Mouse (Mus musculus) hindbrain, embryonic 13.5 days (tissue): ENCODE data around the gene Nmur1. TPM values are rescaled to one million over a fixed set of nuclear protein-coding genes. Genes with fewer than 3 reads are reported as not detected.

Source experiments
- ATAC-seq: fragments of 200-750 bp; cut with Nextera tagmentation; 2 replicates; pipeline ENCODE4 v1.8.0; 2017; ENCODE audit warnings: moderate TSS enrichment; ENCODE audit not compliant: low FRiP score
- H3K27ac ChIP-seq: fragments of 300-500 bp; sonication (generic); 2 replicates; pipeline ENCODE4 v1.5.1; 2015; ENCODE audit warnings: inconsistent platforms, mild to moderate bottlenecking, moderate library complexity
- H3K27me3 ChIP-seq: fragments of 300-500 bp; sonication (generic); 2 replicates; pipeline ENCODE4 v1.6.1; 2015; ENCODE audit warnings: mild to moderate bottlenecking, inconsistent platforms
- H3K36me3 ChIP-seq: fragments of 300-500 bp; sonication (generic); 2 replicates; pipeline ENCODE4 v1.6.1; 2015; ENCODE audit warnings: mild to moderate bottlenecking, inconsistent platforms
- H3K4me1 ChIP-seq: fragments of 300-500 bp; sonication (generic); replicated peaks from 2 replicates; pipeline ENCODE4 v1.6.1; 2015; ENCODE audit warnings: inconsistent platforms
- H3K4me2 ChIP-seq: fragments of 300-500 bp; sonication (generic); 2 replicates; pipeline ENCODE4 v1.6.1; 2015; ENCODE audit warnings: inconsistent platforms, mild to moderate bottlenecking, moderate library complexity
- H3K4me3 ChIP-seq: fragments of 300-500 bp; sonication (generic); 2 replicates; pipeline ENCODE4 v1.5.1; 2015; ENCODE audit warnings: mild to moderate bottlenecking, inconsistent platforms
- H3K9ac ChIP-seq: fragments of 300-500 bp; sonication (generic); 2 replicates; pipeline ENCODE4 v1.6.1; 2015; ENCODE audit warnings: mild to moderate bottlenecking, inconsistent platforms
- H3K9me3 ChIP-seq: fragments of 300-500 bp; sonication (generic); 2 replicates; pipeline ENCODE4 v1.6.1; 2016; ENCODE audit warnings: inconsistent platforms
- WGBS: fragments of 180-500 bp; shearing (Covaris S2); methylation state at CpG from one replicate; pipeline ENCODE4 v1.1.7; 2015; 5-methylcytosine and 5-hydroxymethylcytosine counted together
- polyA plus RNA-seq: library from polyadenylated mRNA; unstranded; fragments of >200 nt; fragmentation: Nextera tagmentation; extraction: Ambion mirVana; gene quantifications from 2 replicates; pipeline ENCODE4 v1.2.1, GENCODE M21; 2015

The Nmur1 gene
- polyA plus RNA-seq, 1 experiment from 2014 or later = not detected

DNA sequence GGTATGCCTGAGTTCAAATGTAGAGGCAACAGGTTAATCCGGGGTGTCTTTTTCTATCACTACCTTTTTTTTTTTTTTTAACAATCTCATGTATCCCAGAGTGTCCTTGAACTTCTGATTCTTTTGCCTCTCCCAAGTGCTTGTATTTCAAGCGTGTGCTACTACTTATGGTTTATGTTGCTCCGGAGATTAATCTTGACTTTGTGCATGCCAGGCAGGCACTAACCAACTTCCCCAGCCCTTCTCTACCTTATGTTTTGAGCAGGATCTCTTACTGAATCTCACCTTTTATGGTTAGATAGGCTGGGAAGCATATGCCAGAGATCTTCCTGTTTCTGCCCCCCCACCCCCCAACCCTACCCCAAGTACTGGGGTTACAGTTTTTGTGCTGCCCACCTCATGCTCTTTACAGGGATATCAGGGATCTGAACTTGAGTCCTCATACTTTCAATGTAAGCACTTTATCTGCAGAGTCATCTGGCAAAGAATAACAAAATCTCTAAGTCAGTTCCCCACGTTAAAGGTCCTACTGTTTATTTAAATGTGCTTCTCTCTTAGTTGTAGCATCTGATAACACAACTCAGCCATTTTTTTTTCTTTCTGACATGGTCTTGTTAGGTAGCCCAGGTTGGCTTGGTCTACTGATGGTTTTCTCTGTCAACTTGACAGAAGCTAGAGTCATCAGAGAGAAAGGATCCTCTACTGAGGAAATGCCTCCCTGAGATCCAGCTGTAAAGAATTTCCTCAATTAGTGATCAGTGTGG lies 64.0 kb downstream of the Nmur1 start:
- Histone ChIP-seq H3K27me3 (no peaks in the 10 kb centered on the region), H3K4me2 (no peak overlapping the region), H3K4me1 (peaks cover 28% of the 10 kb centered on the region), H3K9me3 (no peaks in the 10 kb centered on the region), H3K27ac (no peak overlapping the region), H3K9ac (no peak overlapping the region), H3K4me3 (no peak overlapping the region), H3K36me3 (peaks cover 5% of the 10 kb centered on the region)
- no peak for ATAC-seq
- WGBS = 93% methylated on average over 4 of the region's 4 CpGs

GRCm38 (mm10) chr1:86360441-86360840 lies 65.6 kb downstream of the Nmur1 start:
- ATAC-seq = no peak
- no peak overlapping the region; the same call in 1 of the 2 replicates for H3K27ac ChIP-seq
- WGBS = 22% methylated on average over 12 of the region's 12 CpGs

DNA sequence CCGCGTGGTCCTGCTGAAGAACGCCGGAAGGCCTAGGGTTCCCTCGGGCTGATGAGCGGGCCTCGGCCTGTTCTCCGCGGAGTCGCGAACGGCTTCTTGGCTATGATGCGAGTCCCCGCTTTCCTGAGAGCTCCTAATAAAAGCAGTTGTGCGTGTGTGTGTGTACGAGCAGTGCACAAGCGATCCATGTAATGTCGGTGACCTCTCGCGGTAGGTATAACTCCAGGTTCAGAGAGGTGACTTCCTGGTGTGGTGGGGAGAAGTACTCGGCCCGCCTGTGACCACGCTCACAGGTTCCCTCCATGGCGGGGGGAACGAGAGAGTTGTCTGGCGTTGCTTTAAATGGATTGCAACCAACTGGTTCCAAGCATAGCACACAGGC lies 66.2 kb downstream of the Nmur1 start:
- Histone ChIP-seq H3K9me3 (no peaks in the 10 kb centered on the region), H3K27me3 (no peaks in the 10 kb centered on the region), H3K4me3 (peak overlapping the region; percentile 86), H3K9ac (peak overlapping the region; percentile 87), H3K36me3 (peaks cover 28% of the 10 kb centered on the region), H3K4me1 (peaks cover 30% of the 10 kb centered on the region), H3K27ac (peak overlapping the region; percentile 99), H3K4me2 (peak overlapping the region; percentile 90)
- 0% methylated on average over 26 of the region's 26 CpGs for WGBS
- ATAC-seq = no peak; the same call in 1 of the 2 replicates

More at GRCm38 (mm10) chr1:86360441-86360840, 65.6 kb downstream of the Nmur1 start:
- H3K9ac ChIP-seq = peak overlapping the region; percentile 87
- peaks cover 30% of the 10 kb centered on the region for H3K4me1 ChIP-seq
- H3K27me3 ChIP-seq = no peaks in the 10 kb centered on the region
- H3K36me3 ChIP-seq = peaks cover 21% of the 10 kb centered on the region
- peak overlapping the region; percentile 90 for H3K4me2 ChIP-seq
- peak overlapping the region; percentile 86 for H3K4me3 ChIP-seq
- no peaks in the 10 kb centered on the region for H3K9me3 ChIP-seq

- ATAC-seq = peak; percentile 98
- peak within 1 kb of the TSS; percentile 93 for H3K9ac ChIP-seq
- WGBS = under 1% methylated on average over 100 of the region's 102 CpGs
These were observed 66.9 kb downstream of the Nmur1 start, which contains the start of gene Ncl for GRCm38 (mm10) chr1:86358906-86359797. TSS of gene Ncl (minus strand) at chr1:86359400.

DNA sequence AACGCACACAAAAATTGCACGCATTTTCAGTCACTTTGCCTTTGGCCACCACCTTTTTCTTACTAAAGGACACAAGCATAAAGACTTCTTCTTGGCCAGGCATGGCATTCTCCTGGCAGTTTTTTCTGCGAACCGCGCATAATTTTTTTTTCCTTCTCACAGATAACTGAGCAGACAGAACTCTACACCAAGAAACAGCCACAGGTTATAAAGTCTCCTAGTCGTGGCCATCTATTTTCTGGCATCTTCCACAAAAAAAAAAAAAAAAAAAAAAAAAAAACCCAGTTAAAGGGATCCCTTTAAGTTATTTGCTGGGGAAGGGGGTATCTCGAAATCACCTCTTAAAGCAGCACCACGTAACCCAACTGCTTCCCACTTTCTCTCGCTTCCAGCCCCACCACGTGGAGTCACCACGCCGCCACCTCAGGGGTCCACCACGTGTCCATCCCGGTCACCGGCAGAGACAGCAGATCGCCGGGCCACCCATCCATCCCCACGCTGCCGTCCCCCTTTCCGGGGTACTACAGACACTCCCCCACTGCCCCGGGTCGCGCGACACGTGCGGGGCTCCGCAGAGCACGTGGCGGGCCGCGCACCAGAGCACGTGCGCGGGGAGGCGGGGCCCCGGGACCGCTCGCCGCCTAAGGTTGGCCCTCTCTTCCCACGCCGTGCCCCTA lies 67.7 kb downstream of the Nmur1 start:
- Histone ChIP-seq H3K27me3 (no peaks in the 10 kb centered on the region), H3K9ac (peak overlapping the region; percentile 93), H3K9me3 (no peaks in the 10 kb centered on the region), H3K4me2 (peak overlapping the region; percentile 81), H3K27ac (peak overlapping the region; percentile 99), H3K36me3 (peaks cover 42% of the 10 kb centered on the region), H3K4me3 (peak overlapping the region; percentile 86), H3K4me1 (peaks cover 30% of the 10 kb centered on the region)
- ATAC-seq = no peak
- under 1% methylated on average over 41 of the region's 41 CpGs for WGBS

More at GRCm38 (mm10) chr1:86358906-86359797, 66.9 kb downstream of the Nmur1 start, which contains the start of gene Ncl:
- Histone ChIP-seq H3K27me3 (no peaks in the 10 kb centered on the region), H3K9me3 (no peaks in the 10 kb centered on the region), H3K4me3 (peak within 1 kb of the TSS; percentile 86), H3K36me3 (peaks cover 34% of the 10 kb centered on the region), H3K27ac (peak within 1 kb of the TSS; percentile 99), H3K4me2 (peak within 1 kb of the TSS; percentile 90), H3K4me1 (peaks cover 30% of the 10 kb centered on the region)

GRCm38 (mm10) chr1:86354186-86354585 lies 71.8 kb downstream of the Nmur1 start:
- Histone ChIP-seq H3K9ac (no peak overlapping the region), H3K27ac (no peak overlapping the region), H3K4me1 (peaks cover 16% of the 10 kb centered on the region), H3K4me3 (no peak overlapping the region), H3K36me3 (peaks cover 82% of the 10 kb centered on the region), H3K9me3 (no peaks in the 10 kb centered on the region), H3K4me2 (no peak overlapping the region), H3K27me3 (no peaks in the 10 kb centered on the region)
- WGBS = 89% methylated on average over 2 of the region's 2 CpGs
- ATAC-seq = no peak

DNA sequence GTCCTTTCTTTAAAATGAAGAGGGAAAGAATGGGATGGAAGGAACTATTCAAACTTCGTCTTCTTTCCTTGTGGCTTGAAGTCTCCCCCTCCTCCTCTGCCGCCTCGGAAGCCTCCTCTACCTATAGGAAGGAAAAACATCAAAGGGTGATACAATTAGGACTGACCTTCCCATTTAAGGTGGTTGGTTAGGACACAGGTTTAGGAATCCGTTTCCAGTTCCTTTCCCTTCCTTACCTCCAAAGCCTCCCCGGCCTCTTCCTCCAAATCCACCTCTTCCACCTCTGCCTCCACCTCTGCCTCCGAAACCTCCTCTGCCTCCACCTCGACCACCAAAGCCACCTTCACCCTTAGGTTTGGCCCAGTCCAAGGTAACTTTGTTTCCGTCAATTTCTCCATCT lies 75.5 kb downstream of the Nmur1 start:
- Histone ChIP-seq H3K4me2 (no peak overlapping the region), H3K27ac (no peak overlapping the region), H3K4me1 (no peaks in the 10 kb centered on the region), H3K36me3 (peaks cover 90% of the 10 kb centered on the region), H3K27me3 (no peaks in the 10 kb centered on the region), H3K9me3 (no peaks in the 10 kb centered on the region), H3K4me3 (no peak overlapping the region), H3K9ac (no peak overlapping the region)
- ATAC-seq = no peak
- WGBS = 89% methylated on average over 8 of the region's 8 CpGs

DNA sequence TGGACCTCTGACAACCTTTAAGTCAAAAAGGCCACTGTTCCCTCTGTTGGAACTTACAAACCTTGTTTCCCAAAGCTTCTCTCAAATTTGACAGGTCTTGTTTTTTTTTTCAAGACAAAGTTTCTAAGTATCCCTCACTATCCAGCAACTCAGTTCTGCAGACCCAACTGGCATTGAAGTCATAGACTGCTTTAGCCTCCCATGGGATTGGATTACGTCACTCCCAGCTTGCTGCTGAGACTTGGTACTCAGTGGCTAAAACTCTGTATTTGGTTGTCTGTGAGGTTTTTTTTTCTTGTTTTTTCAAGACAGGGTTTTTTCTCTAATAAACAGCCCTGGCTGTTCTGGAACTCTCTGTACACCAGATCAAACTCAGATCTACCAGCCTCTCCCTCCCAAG lies 76.3 kb downstream of the Nmur1 start:
- no peaks in the 10 kb centered on the region for H3K27me3 ChIP-seq
- WGBS = 93% methylated on average over 1 of the region's 1 CpGs
- no peak for ATAC-seq
- no peak overlapping the region for H3K4me2 ChIP-seq
- H3K4me1 ChIP-seq = no peaks in the 10 kb centered on the region
- no peak overlapping the region for H3K9ac ChIP-seq
- no peak overlapping the region for H3K4me3 ChIP-seq
- H3K36me3 ChIP-seq = peaks cover 81% of the 10 kb centered on the region
- no peak overlapping the region for H3K27ac ChIP-seq
- no peaks in the 10 kb centered on the region for H3K9me3 ChIP-seq

GRCm38 (mm10) chr1:86349201-86349600 lies 76.8 kb downstream of the Nmur1 start:
- no peak overlapping the region for H3K27ac ChIP-seq
- peaks cover 76% of the 10 kb centered on the region for H3K36me3 ChIP-seq
- 90% methylated on average over 3 of the region's 3 CpGs for WGBS
- H3K4me2 ChIP-seq = no peak overlapping the region
- H3K4me3 ChIP-seq = no peak overlapping the region
- no peak for ATAC-seq
- no peaks in the 10 kb centered on the region for H3K27me3 ChIP-seq
- no peaks in the 10 kb centered on the region for H3K4me1 ChIP-seq
- no peak overlapping the region for H3K9ac ChIP-seq
- no peaks in the 10 kb centered on the region for H3K9me3 ChIP-seq

- no peaks in the 10 kb centered on the region for H3K9me3 ChIP-seq
- WGBS = 78% methylated on average over 4 of the region's 4 CpGs
- H3K4me2 ChIP-seq = no peak overlapping the region
- peaks cover 72% of the 10 kb centered on the region for H3K36me3 ChIP-seq
- H3K27ac ChIP-seq = no peak overlapping the region
- no peaks in the 10 kb centered on the region for H3K27me3 ChIP-seq
- H3K4me3 ChIP-seq = no peak overlapping the region
- no peak for ATAC-seq
- no peak overlapping the region for H3K9ac ChIP-seq
- no peaks in the 10 kb centered on the region for H3K4me1 ChIP-seq
These were observed 77.2 kb downstream of the Nmur1 start for GRCm38 (mm10) chr1:86348801-86349200.

- H3K9ac ChIP-seq = no peak overlapping the region
- peaks cover 65% of the 10 kb centered on the region for H3K36me3 ChIP-seq
- H3K27me3 ChIP-seq = no peaks in the 10 kb centered on the region
- H3K9me3 ChIP-seq = no peaks in the 10 kb centered on the region
- H3K4me1 ChIP-seq = no peaks in the 10 kb centered on the region
- no peak for ATAC-seq
- H3K4me2 ChIP-seq = no peak overlapping the region
- no peak overlapping the region for H3K27ac ChIP-seq
- WGBS = 62% methylated on average over 1 of the region's 1 CpGs
- no peak overlapping the region for H3K4me3 ChIP-seq
These were observed 77.9 kb downstream of the Nmur1 start for GRCm38 (mm10) chr1:86348083-86348482.

- no peak for ATAC-seq
- H3K9me3 ChIP-seq = no peaks in the 10 kb centered on the region
- H3K4me2 ChIP-seq = no peak overlapping the region
- no peak overlapping the region for H3K9ac ChIP-seq
- WGBS = 53% methylated on average over 1 of the region's 1 CpGs
- peaks cover 62% of the 10 kb centered on the region for H3K36me3 ChIP-seq
- no peaks in the 10 kb centered on the region for H3K4me1 ChIP-seq
- no peak overlapping the region for H3K27ac ChIP-seq
- no peaks in the 10 kb centered on the region for H3K27me3 ChIP-seq
- H3K4me3 ChIP-seq = no peak overlapping the region
These were observed 78.3 kb downstream of the Nmur1 start for GRCm38 (mm10) chr1:86347716-86348045.
